Mouse (Mus musculus): ENCODE measurements around the gene Zfp11. TPM values are rescaled to one million over a fixed set of nuclear protein-coding genes. Genes with fewer than 3 reads are reported as not detected.
A peak's percentile ranks its signal among the peaks of the same experiment; 100 is the strongest.
"Not testable (repeated sequence)": the region's sequence is repeated elsewhere in the genome, so short reads cannot be mapped to it uniquely, and the experiment has no call there.

The Zfp11 gene
- total RNA-seq (2022) = 1 to 10 TPM; 2.1 to 2.6 (median 2.4) TPM

DNA sequence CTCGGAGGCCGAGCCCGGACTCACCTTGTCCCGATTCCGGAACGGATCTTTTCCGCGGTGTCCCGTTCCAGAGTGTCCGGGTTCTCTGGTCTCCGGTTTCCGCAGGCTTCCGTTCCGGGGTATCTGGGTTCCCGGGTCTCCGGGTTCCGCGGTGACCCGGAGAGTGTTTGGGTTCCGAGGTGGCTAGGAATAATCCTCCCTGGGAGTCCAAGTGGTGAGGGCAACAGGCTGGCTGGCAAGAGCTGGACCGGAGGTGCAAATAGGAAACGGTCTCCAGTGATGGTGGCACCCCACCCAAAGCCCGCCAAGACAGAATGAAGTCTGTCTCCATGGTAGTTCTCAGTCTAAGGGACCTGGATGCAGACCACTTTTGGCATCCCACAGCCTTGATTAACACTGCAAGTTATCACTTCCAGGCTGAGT lies at the start of gene Zfp11:
Zfp11 (minus strand) TSS at position 64 of the 423 bp plus-strand sequence.
- peak; percentile 60 to 64 for DNase-seq (ENCODE audit: low spot score in 2 of 2)

DNA sequence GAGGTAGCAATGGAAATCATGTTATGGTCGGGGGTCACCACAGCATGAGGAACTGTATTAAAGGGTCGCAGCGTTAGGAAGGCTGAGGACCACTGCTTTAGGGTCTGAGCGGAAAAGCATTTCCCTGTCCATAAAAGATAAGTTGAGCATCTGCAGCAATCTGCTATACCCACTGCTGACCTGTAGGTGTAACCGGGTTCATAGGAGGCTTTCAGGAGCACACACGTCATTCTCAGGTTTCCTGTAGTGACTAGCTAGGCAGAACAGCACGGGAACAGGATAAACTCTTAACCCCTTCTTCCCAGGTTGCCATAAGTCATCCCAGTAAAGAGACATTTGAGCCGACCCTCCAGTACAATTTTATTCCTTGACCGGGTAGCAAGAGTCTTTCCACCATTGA lies 47.1 kb upstream of the Zfp11 start:
- DNase-seq (ENCODE audit: low spot score in 2 of 2) = no peak

DNA sequence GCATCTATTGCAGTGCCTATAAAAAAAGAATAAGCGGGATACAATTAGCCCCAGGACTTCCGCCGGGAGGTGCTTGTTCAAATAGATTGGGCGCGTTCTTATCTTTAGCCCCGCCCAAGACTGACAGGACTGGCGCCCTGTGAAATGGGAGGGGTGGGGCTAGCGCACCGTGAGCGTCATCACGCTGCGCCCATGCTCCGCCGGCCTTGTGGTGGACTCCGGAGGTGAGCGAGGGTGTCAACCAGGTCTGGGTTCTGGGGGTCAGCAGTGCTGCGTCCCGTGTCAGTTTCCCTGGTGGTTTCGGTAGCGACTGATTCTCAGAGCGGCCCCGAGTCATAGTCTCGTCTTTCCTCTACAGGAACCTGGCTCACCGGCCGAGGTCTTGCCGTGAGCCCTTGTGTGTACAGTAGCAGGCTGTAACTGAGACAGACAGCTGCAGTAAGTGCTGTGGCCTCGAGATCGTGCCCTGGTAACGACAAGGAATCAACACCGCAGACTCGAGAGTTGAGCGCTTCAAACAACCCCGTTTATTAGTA lies 45.5 kb upstream of the Zfp11 start, which contains the start of gene Mrps17:
Mrps17 (plus strand) TSS at position 172 of the 536 bp plus-strand sequence.
- DNase-seq (ENCODE audit: low spot score in 2 of 2) = peak; percentile 80 to 88

DNA sequence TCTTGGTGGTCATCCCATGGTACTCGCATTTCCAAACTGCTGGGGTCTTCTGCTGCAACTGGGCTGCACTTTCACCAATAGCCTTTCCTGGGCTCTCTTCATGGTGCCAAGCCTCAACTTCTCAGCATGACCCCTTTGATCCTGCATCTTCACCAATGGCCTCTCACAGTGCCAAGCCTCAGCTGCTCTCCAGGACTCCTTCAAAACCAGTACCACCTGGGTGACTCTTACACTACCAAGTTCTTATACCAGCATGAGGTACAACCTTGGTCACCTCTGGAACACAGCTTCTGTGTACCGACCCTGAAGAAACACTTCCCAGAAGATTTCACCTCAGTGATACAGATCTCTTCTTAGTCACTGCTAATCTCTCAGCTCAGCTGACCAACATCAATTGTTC lies 38.5 kb upstream of the Zfp11 start, which contains the start of gene Sept14:
Sept14 (minus strand) TSS at position 101 of the 400 bp plus-strand sequence.
- DNase-seq (ENCODE audit: low spot score in 2 of 2) = no peak

DNA sequence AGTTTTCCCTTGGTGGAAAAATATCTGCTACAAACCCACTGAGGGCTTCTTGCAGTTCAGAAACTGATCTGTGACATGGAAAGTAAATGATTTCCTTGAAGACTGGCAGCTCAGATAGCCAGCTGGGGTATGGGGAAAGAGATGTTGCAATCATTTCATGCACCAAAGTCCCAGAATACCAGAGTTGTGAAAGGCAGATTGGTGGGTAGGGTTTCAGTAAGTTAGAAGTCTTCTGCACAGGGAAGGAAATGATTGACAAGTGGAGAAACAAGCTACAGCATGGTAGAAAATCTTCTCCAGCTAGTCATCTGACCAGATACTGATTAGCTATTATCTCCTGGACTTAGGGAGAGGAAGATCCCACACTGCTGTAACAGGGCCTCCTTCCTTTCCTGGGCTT lies 33.5 kb upstream of the Zfp11 start:
- no peak for DNase-seq (ENCODE audit: low spot score in 2 of 2)

DNA sequence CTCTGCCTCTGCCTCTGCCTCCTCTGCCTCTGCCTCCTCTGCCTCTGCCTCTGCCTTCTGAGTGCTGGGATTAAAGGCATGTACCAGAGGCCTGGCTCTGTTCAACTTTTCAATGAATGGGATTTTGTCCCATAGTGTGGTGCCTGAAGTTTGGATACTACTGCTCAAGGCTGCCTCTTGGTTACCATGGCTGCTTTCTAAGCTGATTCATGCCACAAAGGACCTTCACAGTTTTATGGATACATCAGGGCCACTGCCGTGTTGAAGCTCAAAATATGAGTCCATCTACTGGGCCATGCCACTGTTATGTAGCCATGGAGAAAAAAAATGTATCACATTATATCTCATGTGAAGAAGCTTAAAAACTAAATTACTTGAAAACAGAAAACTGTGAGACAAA lies 31.8 kb upstream of the Zfp11 start:
- DNase-seq (ENCODE audit: low spot score in 2 of 2) = no peak

DNA sequence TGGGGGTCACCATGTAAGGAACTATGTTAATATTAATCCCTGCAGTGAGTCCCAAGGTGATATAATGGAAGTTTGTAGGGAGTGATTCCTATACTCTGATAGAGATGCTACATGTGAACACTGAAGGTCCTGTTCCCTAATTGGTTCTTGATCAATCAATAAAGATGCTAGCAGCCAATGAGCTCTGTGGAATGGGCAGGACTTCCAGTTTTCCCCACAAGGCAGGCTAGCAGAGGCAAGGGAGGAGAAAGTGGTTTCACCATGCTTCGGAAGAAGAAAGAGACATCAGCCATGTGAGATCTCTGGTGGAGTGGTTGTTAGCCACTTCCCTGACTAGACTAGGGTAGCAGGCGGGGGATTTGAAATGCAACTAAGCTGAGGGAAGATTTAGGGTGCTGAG lies 30.6 kb upstream of the Zfp11 start:
- DNase-seq (ENCODE audit: low spot score in 2 of 2) = no peak

DNA sequence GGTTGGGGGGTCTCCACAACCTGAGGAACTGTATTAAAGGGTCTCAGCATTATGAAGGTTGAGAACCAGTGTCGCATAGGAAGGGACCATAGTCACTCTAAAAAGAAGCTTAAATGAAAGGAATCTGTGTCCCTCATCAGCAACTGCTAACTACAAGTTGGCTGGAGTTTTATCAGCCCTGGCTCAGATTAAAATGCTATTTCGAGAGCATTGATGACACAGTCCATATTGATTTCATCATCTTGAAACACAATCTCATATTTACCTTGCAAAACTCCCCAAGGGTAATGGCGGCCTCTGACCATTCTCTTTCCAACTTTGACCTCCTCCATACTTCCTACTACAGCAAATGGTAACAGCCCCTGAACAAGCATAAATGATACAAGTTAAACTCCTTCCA lies 20.6 kb upstream of the Zfp11 start:
- no peak for DNase-seq (ENCODE audit: low spot score in 2 of 2)

DNA sequence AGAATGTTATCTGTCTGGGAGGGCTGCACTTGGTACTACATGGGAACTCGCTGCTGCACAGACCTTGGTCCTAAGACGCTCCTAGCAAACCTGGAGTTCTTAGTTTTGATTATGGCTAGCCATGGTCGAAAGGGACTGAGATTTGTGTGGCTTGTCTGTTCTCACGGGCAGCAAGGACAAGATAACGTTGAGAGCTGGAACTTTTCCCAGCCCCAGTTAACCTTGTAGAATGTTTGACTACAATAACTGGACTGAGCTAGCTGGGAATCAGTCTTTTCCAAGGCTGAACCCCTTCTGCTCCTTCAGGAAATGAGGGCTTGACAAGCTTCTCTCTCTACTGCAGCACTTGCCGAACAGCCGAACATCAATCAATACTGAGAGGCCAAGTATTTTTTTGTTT lies 17.7 kb upstream of the Zfp11 start:
- no peak for DNase-seq (ENCODE audit: low spot score in 2 of 2)

DNA sequence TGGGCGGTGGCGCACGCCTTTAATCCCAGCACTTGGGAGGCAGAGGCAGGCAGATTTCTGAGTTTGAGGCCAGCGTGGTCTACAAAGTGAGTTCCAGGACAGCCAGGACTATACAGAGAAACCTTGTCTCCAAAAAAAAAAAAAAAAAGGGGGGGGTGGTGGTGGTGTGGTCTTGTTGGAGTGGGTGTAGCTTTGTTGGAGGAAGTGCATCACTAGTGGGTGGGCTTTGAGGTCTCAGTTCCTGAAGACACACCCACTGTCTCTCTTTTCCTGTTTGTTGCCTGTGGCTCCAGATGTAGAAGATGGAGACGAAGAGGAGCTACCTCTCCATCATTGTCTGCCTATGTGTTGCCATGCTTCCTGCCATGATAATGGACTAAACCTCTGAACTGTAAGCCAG lies 15.2 kb upstream of the Zfp11 start:
- not testable (repeated sequence) for DNase-seq (ENCODE audit: low spot score in 2 of 2)

DNA sequence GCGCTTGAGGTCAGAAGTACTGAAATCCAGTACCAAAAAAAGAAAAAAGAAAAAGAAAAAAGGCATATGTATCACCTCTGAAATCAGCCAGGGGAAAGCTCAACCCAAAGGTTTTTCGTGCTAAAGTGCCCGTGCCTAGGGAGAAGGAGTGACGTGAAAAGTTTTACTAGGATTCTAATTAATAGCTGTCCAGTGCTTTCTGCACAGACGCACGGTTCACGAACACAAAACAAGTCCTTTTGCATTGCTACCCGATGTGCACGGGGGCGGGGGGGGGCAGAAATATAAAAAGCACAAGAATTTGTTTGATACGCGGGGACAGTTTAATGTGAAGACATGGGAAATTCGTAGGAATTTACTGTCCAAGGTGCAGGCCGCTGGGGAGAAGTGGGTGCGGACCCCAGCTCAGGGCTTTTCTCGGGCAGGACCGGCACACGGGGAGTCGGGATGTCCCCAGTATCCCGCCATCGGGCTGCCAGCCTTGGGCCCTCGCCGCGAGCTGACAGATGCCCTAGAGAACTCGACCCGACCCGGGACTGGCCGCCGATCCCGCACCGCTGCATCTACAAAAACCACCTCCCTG lies 355 bp downstream of the Zfp11 start:
- DNase-seq (ENCODE audit: low spot score in 2 of 2) = no peak

DNA sequence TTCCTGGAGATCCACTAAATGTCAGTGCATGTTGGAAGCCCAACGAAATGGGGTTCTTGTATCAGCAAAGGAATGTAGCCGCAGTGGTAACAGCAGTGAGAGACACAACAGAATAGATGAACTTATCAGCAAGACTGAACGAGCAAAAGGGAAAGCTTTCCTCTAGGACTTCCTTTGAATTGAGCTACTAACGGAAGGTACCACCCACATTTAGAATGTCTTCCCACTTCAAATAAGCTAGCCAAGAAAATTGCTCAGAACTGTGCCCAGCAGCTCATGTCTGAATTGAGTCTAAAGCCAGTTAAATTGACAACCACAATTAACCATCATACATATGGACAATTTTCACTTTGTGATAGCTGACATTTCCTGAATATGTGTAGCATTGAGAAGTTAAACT lies 2.0 kb downstream of the Zfp11 start:
- no peak for DNase-seq (ENCODE audit: low spot score in 2 of 2)

DNA sequence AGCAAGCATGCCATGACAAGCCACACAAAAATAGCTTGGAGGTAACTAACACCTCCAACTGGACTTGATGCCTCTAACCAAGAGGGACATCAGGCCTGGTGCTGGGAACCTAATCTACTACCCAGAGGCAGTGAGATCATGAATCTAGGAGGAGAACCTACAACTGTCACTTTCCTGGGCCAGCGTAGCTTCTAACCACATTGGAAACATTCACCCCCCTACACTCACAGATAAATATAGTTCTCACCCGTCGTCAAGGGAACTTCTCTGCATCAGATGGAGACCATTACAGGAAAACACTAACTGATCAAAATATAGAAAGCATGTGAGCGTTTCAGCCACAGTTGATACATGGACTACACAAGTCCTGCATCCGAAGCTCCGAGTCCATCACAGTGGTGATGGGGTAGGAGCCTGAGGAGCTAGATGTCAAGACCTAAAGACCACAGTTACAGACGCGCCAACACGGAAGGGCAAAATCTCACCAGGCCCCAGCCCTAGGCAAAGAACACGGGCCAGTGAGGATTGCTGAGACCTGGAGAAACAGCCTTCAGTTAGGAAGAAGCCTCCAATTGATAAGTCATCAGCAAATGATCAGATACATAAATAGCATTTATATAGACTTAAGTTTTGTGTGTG lies 3.5 kb downstream of the Zfp11 start:
- no peak for DNase-seq (ENCODE audit: low spot score in 2 of 2)

DNA sequence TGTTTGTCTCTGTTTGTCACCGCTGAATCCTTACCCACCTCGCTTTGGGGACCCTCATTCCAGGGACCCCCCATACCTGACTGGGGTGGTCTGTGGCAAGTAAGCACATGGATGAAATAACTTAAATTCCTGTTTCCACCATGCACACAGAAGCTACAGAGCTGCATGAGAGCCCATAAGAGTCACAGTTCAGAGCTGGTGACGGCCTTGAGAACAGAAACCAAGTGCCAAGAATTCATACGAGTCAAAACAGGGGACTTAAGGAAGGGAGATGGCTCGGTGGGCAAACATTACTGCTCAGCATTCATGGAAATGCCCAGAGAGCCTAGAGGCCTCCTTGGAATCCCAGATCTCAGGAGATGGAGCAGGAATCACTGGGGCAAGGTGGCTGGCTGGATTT lies 5.8 kb downstream of the Zfp11 start:
- no peak for DNase-seq (ENCODE audit: low spot score in 2 of 2)

DNA sequence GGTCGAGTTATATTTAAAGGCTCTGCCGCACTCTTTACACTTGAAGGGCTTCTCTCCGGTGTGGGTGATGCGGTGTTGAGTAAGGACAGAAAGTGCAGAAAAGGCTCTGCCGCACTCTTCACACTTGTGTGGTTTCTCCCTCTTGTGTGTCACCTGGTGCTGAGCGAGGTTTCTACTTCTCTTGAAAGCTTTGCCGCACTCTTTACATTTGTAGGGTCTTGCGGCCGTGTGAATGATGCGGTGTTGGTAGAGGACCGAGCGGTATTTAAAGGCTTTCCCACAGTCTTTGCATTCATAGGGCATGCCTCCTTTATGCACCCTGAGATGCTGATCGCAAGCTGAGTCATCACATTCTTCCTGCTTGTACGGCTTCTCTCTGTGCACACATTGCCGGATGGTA lies 12.0 kb downstream of the Zfp11 start:
- DNase-seq (ENCODE audit: low spot score in 2 of 2) = no peak

DNA sequence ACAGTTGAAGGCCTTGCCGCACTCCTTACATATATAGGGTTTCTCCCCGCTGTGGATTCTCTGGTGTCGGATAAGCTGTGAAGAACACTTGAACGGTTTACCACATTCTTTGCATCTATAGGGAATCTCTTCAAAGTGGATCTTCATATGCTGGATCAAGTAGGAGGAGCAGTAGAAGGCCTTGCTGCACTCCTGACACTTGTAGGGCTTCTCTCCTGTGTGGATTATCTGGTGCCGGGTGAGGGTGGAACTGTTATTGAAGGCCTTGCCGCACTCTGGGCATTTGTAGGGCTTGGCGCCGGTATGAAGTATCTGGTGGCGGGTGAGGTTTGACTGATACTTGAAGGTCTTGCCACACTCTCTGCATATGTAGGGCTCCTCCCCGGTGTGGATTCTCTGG lies 12.9 kb downstream of the Zfp11 start:
- DNase-seq (ENCODE audit: low spot score in 2 of 2) = no peak

DNA sequence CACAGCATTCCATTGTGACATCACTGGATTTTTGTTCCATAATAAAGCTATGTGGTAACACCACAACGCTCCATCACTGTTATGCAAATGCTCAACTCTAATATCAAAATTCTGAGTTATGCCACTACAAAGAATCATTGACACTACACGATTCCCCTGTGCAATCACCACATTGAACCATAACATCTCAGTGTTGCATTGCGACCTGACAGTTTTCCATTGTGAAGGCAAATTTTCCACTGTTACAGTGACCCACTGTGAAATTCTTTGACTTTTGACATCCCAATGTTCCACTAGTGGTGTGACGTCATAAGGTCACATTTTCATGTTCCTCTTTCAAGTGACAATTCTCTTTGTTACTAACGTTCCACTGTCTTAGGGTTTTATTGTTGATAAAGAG lies 19.0 kb downstream of the Zfp11 start:
- no peak for DNase-seq (ENCODE audit: low spot score in 2 of 2)

DNA sequence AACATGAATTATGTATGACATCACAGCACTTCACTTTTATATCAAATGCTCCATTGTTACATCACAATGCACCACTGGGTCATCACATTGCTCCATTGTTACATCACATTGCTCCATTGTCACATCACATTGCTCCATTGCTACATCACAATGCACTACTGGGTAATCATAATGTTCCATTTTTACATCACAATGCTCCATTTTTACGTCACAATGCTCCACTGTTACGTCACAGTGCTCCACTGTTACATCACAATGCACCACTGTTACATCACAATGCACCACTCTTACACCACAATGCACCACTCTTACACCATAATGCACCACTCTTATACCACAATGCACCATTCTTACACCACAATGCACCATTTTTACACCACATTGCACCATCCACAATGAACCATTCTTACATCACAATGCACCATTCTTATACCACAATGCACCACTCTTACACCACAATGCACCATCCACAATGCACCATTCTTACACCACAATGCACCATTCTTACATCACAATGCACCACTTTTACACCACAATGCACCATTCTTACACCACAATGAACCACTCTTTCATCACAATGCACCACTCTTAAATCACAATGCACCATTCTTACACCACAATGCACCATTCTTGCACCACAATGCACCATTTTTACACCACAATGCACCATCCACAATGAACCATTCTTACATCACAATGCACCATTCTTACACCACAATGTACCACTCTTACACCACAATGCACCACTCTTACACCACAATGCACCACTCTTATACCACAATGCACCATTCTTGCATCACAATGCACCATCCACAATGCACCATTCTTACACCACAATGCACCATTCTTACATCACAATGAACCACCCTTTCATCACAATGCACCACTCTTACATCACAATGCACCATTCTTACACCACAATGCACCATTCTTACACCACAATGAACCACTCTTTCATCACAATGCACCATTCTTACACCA lies 37.3 kb downstream of the Zfp11 start:
- not testable (repeated sequence) for DNase-seq (ENCODE audit: low spot score in 2 of 2)

DNA sequence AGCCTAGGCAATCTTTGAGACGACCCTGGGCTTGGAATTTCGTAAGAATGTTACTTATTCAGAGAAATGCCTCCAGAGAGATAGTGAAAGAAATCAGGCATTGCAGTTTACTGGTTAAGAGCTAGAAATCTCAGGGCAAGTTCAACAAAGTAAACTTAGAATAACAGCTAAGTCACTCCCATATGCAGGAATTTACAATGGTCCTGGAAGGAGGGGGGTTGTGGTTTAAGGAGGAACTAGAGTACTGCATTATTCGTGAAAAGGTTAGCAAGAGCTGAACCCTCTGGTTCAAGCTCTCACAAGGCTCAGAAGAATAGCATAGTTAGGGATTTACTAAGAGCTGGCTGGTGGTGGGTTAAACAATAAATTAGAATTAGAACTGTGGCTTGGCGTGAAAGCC lies 43.3 kb downstream of the Zfp11 start:
- not testable (repeated sequence) for DNase-seq (ENCODE audit: low spot score in 2 of 2)

DNA sequence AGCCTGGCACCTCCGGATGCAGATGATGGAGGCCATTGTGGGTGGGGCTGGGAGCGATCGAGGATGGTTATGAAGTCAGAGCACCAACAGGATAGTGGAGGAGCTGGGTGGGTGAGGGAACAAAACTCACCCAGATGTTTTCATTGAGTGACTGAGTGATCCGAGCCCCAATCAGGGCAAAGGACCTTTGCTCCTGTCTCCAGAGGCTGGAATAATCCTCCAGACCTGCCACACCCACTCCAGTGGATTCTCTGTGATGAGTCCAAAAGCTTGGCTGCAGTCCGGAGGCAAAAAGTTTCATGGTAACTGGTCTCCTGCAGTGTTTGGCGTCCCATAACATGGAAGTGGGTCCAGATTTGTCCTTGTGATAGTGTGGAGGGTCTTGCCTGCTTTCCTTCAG lies 43.8 kb downstream of the Zfp11 start:
- DNase-seq (ENCODE audit: low spot score in 2 of 2) = no peak

DNA sequence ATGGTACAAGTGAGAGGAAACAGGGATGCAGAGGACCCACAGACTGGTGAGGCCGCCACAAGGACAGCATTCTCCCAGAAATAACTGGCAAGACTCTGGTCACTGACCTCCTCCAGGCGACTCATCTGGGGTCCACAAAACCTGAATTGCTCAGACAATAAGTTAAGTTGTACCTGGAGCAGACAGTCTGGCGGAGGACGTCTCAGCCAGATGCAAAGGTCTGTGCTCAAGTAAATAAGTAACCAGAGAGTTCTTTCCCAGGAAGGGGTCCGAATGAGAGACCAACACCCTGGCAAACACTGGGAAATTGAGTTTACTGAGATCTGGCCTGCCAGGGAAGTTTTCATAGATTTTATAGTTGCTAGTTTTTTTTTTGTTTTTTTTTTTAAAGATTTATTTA lies 48.5 kb downstream of the Zfp11 start:
- no peak for DNase-seq (ENCODE audit: low spot score in 2 of 2)

DNA sequence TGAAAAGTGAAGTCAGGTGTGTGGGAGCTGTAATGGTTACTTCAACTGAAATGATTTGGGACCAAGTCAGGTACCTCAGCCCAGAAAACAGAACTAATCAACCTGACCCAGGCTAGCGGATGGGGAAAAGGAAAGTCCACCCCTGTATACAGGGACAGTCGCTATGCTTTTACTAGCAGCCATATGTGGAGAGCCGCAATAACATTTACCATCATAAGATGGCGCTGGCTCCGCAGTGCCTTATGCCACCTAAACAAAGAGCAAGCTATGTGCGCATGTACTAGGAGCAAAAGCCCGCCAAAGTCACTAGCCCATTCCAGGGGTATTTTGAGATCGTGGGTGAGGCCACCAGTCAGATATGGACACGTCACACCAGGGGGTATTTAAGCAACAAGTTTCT lies 49.3 kb downstream of the Zfp11 start:
- not testable (repeated sequence) for DNase-seq (ENCODE audit: low spot score in 2 of 2)
